Comparison of ENCODE assay signal across 9 mouse cellular contexts in the genomic region with DNA sequence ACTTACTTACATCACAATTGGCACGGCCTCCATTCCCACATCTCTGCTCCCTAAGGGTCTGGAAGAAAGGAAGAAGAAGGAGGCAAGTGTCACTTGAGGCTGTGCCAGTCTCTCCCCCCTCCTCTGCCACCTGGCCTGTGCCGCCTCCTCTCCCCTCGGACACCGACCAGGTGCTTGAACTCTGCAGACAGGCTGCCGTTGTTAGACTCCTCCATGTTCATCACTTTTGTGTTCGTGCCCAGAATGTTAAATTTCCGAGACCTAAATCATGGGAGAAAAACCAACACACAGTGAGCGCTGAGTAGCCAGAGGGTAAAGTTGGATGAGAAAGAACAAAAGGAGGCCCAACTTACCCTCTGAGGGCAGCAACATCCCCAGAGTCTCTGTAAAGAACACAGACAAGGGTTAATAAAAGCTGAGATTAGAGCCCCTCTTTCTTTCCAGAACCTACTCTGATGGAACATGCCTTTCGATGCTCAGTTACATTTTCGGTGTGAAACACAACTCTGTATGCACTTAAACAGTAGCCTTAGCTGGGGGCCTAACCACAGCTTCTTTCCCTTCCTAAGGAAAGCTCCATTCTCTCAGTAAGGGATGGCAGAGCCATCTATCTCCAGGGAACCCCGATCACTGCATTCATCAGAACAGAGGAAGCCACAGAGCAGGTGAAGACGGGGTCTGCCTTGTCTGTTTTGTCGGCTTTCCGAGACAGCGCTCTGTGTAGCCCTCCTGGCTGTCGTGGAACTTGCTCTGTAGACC. TPM values are rescaled to one million over a fixed set of nuclear protein-coding genes. Genes with fewer than 3 reads are reported as not detected.
DNase-seq lines count a peak whose midpoint lies in the region; ATAC-seq and TF ChIP-seq lines count a peak whose summit lies in the region.
"Had no signal": no experiment of that assay in that cellular context is flagged by ENCODE, and none has a peak within 500 bp of the region (broad histone marks: within the 10 kb centered on the region; RNA-seq: fewer than 3 reads in every experiment).

No protein-coding gene starts in this region.

- H3K27ac ChIP-seq in thymus, adult 2 months (ENCODE audit: control insufficient read depth, insufficient read depth, low read length), result peak overlapping the region; percentile 45
- H3K27ac ChIP-seq in forebrain, embryonic 13.5 days, result peak overlapping the region; percentile 74
- H3K27ac ChIP-seq in hindbrain, embryonic 16.5 days (ENCODE audit: low read depth, low read length), result no peak overlapping the region
- H3K27ac ChIP-seq in gastrocnemius, adult 2 months, result no peak overlapping the region
- H3K27ac ChIP-seq: kidney, postnatal 0 days had no signal

- no peak overlapping the region for H3K4me3 ChIP-seq in thymus, adult 2 months (ENCODE audit: control insufficient read depth, insufficient read depth, low read length)
- H3K4me3 ChIP-seq in forebrain, embryonic 13.5 days, result no peak overlapping the region
- H3K4me3 ChIP-seq in hindbrain, embryonic 16.5 days (ENCODE audit: low read length), result no peak overlapping the region
- no peak overlapping the region for H3K4me3 ChIP-seq in gastrocnemius, adult 2 months

- H3K27me3 ChIP-seq in thymus, adult 2 months (ENCODE audit: control insufficient read depth, insufficient read depth, low read length), result no peaks in the 10 kb centered on the region
- no peaks in the 10 kb centered on the region for H3K27me3 ChIP-seq in forebrain, embryonic 13.5 days
- H3K27me3 ChIP-seq in hindbrain, embryonic 16.5 days (replicated peaks; ENCODE audit: control insufficient read depth, insufficient read depth, low read length), result no peaks in the 10 kb centered on the region

- WGBS in thymus, adult 2 months, result 55% methylated on average over 16 of the region's 16 CpGs
- whole genome bisulfite sequencing in forebrain, embryonic 13.5 days, result 50% methylated on average over 16 of the region's 16 CpGs
- WGBS in hindbrain, embryonic 16.5 days, result 46% methylated on average over 16 of the region's 16 CpGs

- H3K36me3 ChIP-seq in thymus, adult 2 months (ENCODE audit: control insufficient read depth, insufficient read depth, low read length), result peaks cover 31% of the 10 kb centered on the region
- H3K36me3 ChIP-seq in forebrain, embryonic 13.5 days (ENCODE audit: poor library complexity, severe bottlenecking), result peaks cover 42% of the 10 kb centered on the region
- peaks cover 29% of the 10 kb centered on the region for H3K36me3 ChIP-seq in hindbrain, embryonic 16.5 days (ENCODE audit: control insufficient read depth, insufficient read depth, low read length)

- no peak for ATAC-seq in forebrain, embryonic 13.5 days
- 0 out of 2 replicates have a peak, but pooled peaks have one; percentile 37 for ATAC-seq in hindbrain, embryonic 16.5 days

- no peak for TF ChIP-seq POLR2A in thymus, adult 2 months (IDR thresholded peaks at IDR 0.05; ENCODE audit: control insufficient read depth, extremely low read depth, insufficient read depth, low read length, poor library complexity)

- no peak for TF ChIP-seq CTCF in thymus, adult 2 months (IDR thresholded peaks at IDR 0.05; ENCODE audit: borderline replicate concordance, control insufficient read depth, extremely low read depth, insufficient read depth, low read length, poor library complexity)
- TF ChIP-seq CTCF in gastrocnemius, adult 2 months (IDR thresholded peaks at IDR 0.05), result no peak

- H3K4me1 ChIP-seq in thymus, adult 2 months (replicated peaks; ENCODE audit: control insufficient read depth, insufficient read depth, low read length), result peaks cover 22% of the 10 kb centered on the region
- H3K4me1 ChIP-seq in forebrain, embryonic 13.5 days, result peaks cover 20% of the 10 kb centered on the region
- H3K4me1 ChIP-seq in hindbrain, embryonic 16.5 days (ENCODE audit: control insufficient read depth, insufficient read depth, low read depth, low read length), result peaks cover 4% of the 10 kb centered on the region

- no peak for DNase-seq in thymus, adult 2 months
- no peak for DNase-seq in thymus, postnatal 36 days
- no peak for DNase-seq in adrenal gland, postnatal 36 days
- DNase-seq in gastrocnemius, adult 2 months, result no peak
- no peak for DNase-seq in MN1 (ENCODE audit: low spot score)
- DNase-seq: adrenal gland, postnatal 14 days had no signal

- intact Hi-C loops in gastrocnemius, adult 2 months (cut with DNase I), result no loop called here

- H3K4me2 ChIP-seq in forebrain, embryonic 13.5 days, result peak overlapping the region; percentile 27
- no peak overlapping the region for H3K4me2 ChIP-seq in hindbrain, embryonic 16.5 days (ENCODE audit: low read length)

- no peaks in the 10 kb centered on the region for H3K9me3 ChIP-seq in forebrain, embryonic 13.5 days (replicated peaks)
- H3K9me3 ChIP-seq in hindbrain, embryonic 16.5 days (ENCODE audit: control insufficient read depth, low read length), result peaks cover 6% of the 10 kb centered on the region

- H3K9ac ChIP-seq in forebrain, embryonic 13.5 days, result peak overlapping the region; percentile 37; the same call in 1 of the 2 replicates
- H3K9ac ChIP-seq in hindbrain, embryonic 16.5 days (ENCODE audit: low read depth, low read length), result no peak overlapping the region

RNA-seq across cellular contexts. Expression of a gene that starts 39.5 kb away (rescaled TPM):
- polyA plus RNA-seq in thymus, adult 2 months (2012; rRNA removed), result 136 and 161 TPM in 2 replicates
- 0.85 and 1.2 TPM in 2 replicates for polyA plus RNA-seq in forebrain, embryonic 13.5 days (2015; fragmentation: Nextera tagmentation; extraction: Ambion mirVana)
- 1.8 and 2.4 TPM in 2 replicates for polyA plus RNA-seq in hindbrain, embryonic 16.5 days (2015; fragmentation: Nextera tagmentation; extraction: Ambion mirVana)
- 10 to 100 TPM; 26.3 to 39.8 TPM for total RNA-seq in adrenal gland, postnatal 36 days (2021)
- total RNA-seq in gastrocnemius, adult 2 months (2021), result 10 to 100 TPM; 11.7 to 15.8 TPM

RNA-seq across cellular contexts. Expression of a gene that starts 40.7 kb away (rescaled TPM):
- 140 and 147 TPM in 2 replicates for polyA plus RNA-seq in thymus, adult 2 months (2012; rRNA removed)
- polyA plus RNA-seq in forebrain, embryonic 13.5 days (2015; fragmentation: Nextera tagmentation; extraction: Ambion mirVana), result 24.6 and 29.1 TPM in 2 replicates
- 49.2 and 49.5 TPM in 2 replicates for polyA plus RNA-seq in hindbrain, embryonic 16.5 days (2015; fragmentation: Nextera tagmentation; extraction: Ambion mirVana)
- 100 to 1,000 TPM in 1 of 2 experiments, 10 to 100 TPM in 1; 74.2 to 109 TPM for total RNA-seq in adrenal gland, postnatal 36 days (2021)
- 10 to 100 TPM; 40.6 to 44.2 TPM for total RNA-seq in gastrocnemius, adult 2 months (2021)

RNA-seq across cellular contexts. Expression of a gene that starts 48.1 kb away (rescaled TPM):
- polyA plus RNA-seq in thymus, adult 2 months (2012; rRNA removed), result 178 and 204 TPM in 2 replicates
- 11.1 and 14.0 TPM in 2 replicates for polyA plus RNA-seq in forebrain, embryonic 13.5 days (2015; fragmentation: Nextera tagmentation; extraction: Ambion mirVana)
- 15.0 and 18.9 TPM in 2 replicates for polyA plus RNA-seq in hindbrain, embryonic 16.5 days (2015; fragmentation: Nextera tagmentation; extraction: Ambion mirVana)
- total RNA-seq in adrenal gland, postnatal 36 days (2021), result 100 to 1,000 TPM in 1 of 2 experiments, 10 to 100 TPM in 1; 58.3 to 111 TPM
- 100 to 1,000 TPM; 139 to 145 TPM for total RNA-seq in gastrocnemius, adult 2 months (2021)

Comparison
In these comparisons a context has a peak if more than half of its experiments do, and no peak if none do; other contexts are left out.
1. H3K27ac ChIP-seq: peak in thymus, adult 2 months (single experiment) and forebrain, embryonic 13.5 days (single experiment); none in hindbrain, embryonic 16.5 days (single experiment) and gastrocnemius, adult 2 months (single experiment).
2. RNA of a gene that starts 39.5 kb away (polyA plus RNA-seq): 136 to 161 TPM in thymus, adult 2 months; 1.8 to 2.4 TPM in hindbrain, embryonic 16.5 days and 0.85 to 1.2 TPM in forebrain, embryonic 13.5 days; every median in the first group is over 10 times any median in the second.